Mouse (Mus musculus) left cerebral cortex, adult 2 months (tissue): ENCODE measurements at regions not wholly inside any gene's neighbourhood (a gene's known extent, or its start where the extent isn't known, plus 50 kb on each side); places are given as distances from the start of the nearest gene placed in this dataset.
A peak's percentile ranks its signal among the peaks of the same experiment; 100 is the strongest.
"Not testable (repeated sequence)": the region's sequence is repeated elsewhere in the genome, so short reads cannot be mapped to it uniquely, and the experiment has no call there.

Source experiments
- DNase-seq, 2 experiments: peaks; one replicate each; pipeline ENCODE4 v3.0.0; 2021 to 2022; ENCODE audit warnings: low spot score in 2 of 2, mixed read lengths in 1 of 2; ENCODE audit errors: extremely low spot score in 1 of 2
- H3K27ac ChIP-seq: fragments of 200-600 bp; 2 replicates; pipeline ENCODE4 v1.8.1; 2022
- H3K4me3 ChIP-seq: fragments of 200-600 bp; 2 replicates; pipeline ENCODE4 v1.8.1; 2022
- CTCF ChIP-seq: fragments of 200-600 bp; IDR thresholded peaks from 2 replicates; pipeline ENCODE4 v1.8.1; 2022; ENCODE audit warnings: antibody characterized with exemption, mild to moderate bottlenecking, moderate library complexity
- intact Hi-C: fragments of 180-260 bp; cut with DNase I; formaldehyde crosslinking; loops from one replicate; pipeline ENCODE4 v1.15.1; 2025

GRCm38 (mm10) chr15:27063971-27064370 lies 168.6 kb upstream of the Fbxl7 start:
- no peak for TF ChIP-seq CTCF
- no peak overlapping the region for H3K4me3 ChIP-seq
- no peak overlapping the region for H3K27ac ChIP-seq
- DNase-seq = no peak
- intact Hi-C loops = no loop called here

- H3K27ac ChIP-seq = no peak overlapping the region
- intact Hi-C loops = no loop called here
- no peak overlapping the region for H3K4me3 ChIP-seq
- DNase-seq = no peak
- TF ChIP-seq CTCF = no peak
Observed at GRCm38 (mm10) chr15:27067691-27068090, 172.3 kb upstream of the Fbxl7 start.

GRCm38 (mm10) chr15:27077926-27078325 lies 182.5 kb upstream of the Fbxl7 start:
- no peak for DNase-seq

GRCm38 (mm10) chr15:27082826-27083225 lies 187.4 kb upstream of the Fbxl7 start:
- Histone ChIP-seq H3K27ac (no peak overlapping the region), H3K4me3 (no peak overlapping the region)
- no peak for DNase-seq
- no peak for TF ChIP-seq CTCF
- intact Hi-C loops = no loop called here

More at GRCm38 (mm10) chr15:27077926-27078325, 182.5 kb upstream of the Fbxl7 start:
- intact Hi-C loops = no loop called here
- Histone ChIP-seq H3K4me3 (no peak overlapping the region), H3K27ac (no peak overlapping the region)
- no peak for TF ChIP-seq CTCF

GRCm38 (mm10) chr15:27083596-27083995 lies 188.2 kb upstream of the Fbxl7 start:
- no peak overlapping the region for H3K4me3 ChIP-seq
- intact Hi-C loops = no loop called here
- no peak for TF ChIP-seq CTCF
- no peak overlapping the region for H3K27ac ChIP-seq
- DNase-seq = no peak

- TF ChIP-seq CTCF = no peak
- DNase-seq = no peak
- intact Hi-C loops = no loop called here
- Histone ChIP-seq H3K4me3 (no peak overlapping the region), H3K27ac (no peak overlapping the region)
Observed at GRCm38 (mm10) chr15:27089155-27089554, 193.8 kb upstream of the Fbxl7 start.

GRCm38 (mm10) chr15:27094102-27094501 lies 198.7 kb upstream of the Fbxl7 start:
- DNase-seq = no peak

GRCm38 (mm10) chr15:27095231-27095630 lies 199.9 kb upstream of the Fbxl7 start:
- intact Hi-C loops = no loop called here
- no peak overlapping the region for H3K27ac ChIP-seq
- TF ChIP-seq CTCF = no peak

More at GRCm38 (mm10) chr15:27094102-27094501, 198.7 kb upstream of the Fbxl7 start:
- no peak overlapping the region for H3K4me3 ChIP-seq
- intact Hi-C loops = no loop called here
- H3K27ac ChIP-seq = no peak overlapping the region
- TF ChIP-seq CTCF = no peak

GRCm38 (mm10) chr15:27101610-27102009 lies 206.2 kb upstream of the Fbxl7 start:
- H3K4me3 ChIP-seq, H3K27ac ChIP-seq, intact Hi-C loops, DNase-seq: not testable (repeated sequence)

More at GRCm38 (mm10) chr15:27095231-27095630, 199.9 kb upstream of the Fbxl7 start:
- no peak overlapping the region for H3K4me3 ChIP-seq
- peak; percentile 20 to 24 for DNase-seq

GRCm38 (mm10) chr15:27109130-27109529 lies 213.8 kb upstream of the Fbxl7 start:
- intact Hi-C loops = no loop called here

GRCm38 (mm10) chr15:27129697-27130096 lies 234.3 kb upstream of the Fbxl7 start:
- intact Hi-C loops = no loop called here
- no peak for TF ChIP-seq CTCF
- H3K27ac ChIP-seq = no peak overlapping the region
- H3K4me3 ChIP-seq = no peak overlapping the region
- DNase-seq = no peak

More at GRCm38 (mm10) chr15:27109130-27109529, 213.8 kb upstream of the Fbxl7 start:
- H3K27ac ChIP-seq = no peak overlapping the region
- DNase-seq = no peak
- no peak overlapping the region for H3K4me3 ChIP-seq
- TF ChIP-seq CTCF = no peak

GRCm38 (mm10) chr15:27132761-27133160 lies 237.4 kb upstream of the Fbxl7 start:
- Histone ChIP-seq H3K27ac (no peak overlapping the region), H3K4me3 (no peak overlapping the region)
- no peak for TF ChIP-seq CTCF
- no peak for DNase-seq
- intact Hi-C loops = no loop called here

- no peak overlapping the region for H3K4me3 ChIP-seq
- intact Hi-C loops = no loop called here
- no peak for TF ChIP-seq CTCF
- DNase-seq = no peak
- no peak overlapping the region for H3K27ac ChIP-seq
Observed at GRCm38 (mm10) chr15:27137580-27137979, 242.2 kb upstream of the Fbxl7 start.
